Mouse (Mus musculus): Measurements from ENCODE around the gene Gm28778.

GRCm38 (mm10) chr1:53269901-53270300, 27.0 kb upstream of the Gm28778 start:
- TF ChIP-seq MYOG (IDR thresholded peaks at IDR 0.05; ENCODE audit: control insufficient read depth, extremely low read depth, insufficient read length) (no peak), CEBPB (IDR thresholded peaks at IDR 0.05; ENCODE audit: low read depth) (no peak), CTCF (IDR thresholded peaks at IDR 0.05; ENCODE audit: control insufficient read depth, insufficient read depth, insufficient read length) (no peak), MAX (IDR thresholded peaks at IDR 0.05) (no peak), USF1 (IDR thresholded peaks at IDR 0.05; ENCODE audit: low read depth) (no peak), FOSL1 (IDR thresholded peaks at IDR 0.05; ENCODE audit: insufficient read depth, low read length, poor library complexity, severe bottlenecking) (no peak)
